In genomic region chr10:7159061-7159511, GRCm38 (mm10) we compare ENCODE assay signal across 8 mouse cellular contexts. TPM values are rescaled to one million over a fixed set of nuclear protein-coding genes. Genes with fewer than 3 reads are reported as not detected.
DNase-seq lines count a peak whose midpoint lies in the region; ATAC-seq and TF ChIP-seq lines count a peak whose summit lies in the region.

No protein-coding gene starts in this region.

- DNase-seq in frontal cortex, postnatal 25 days (ENCODE audit: low spot score in 2 of 2) = no peak
- peak; percentile 72 for DNase-seq in brain, adult 2 months (ENCODE audit: low read depth, low spot score)
- no peak for DNase-seq in kidney, postnatal 0 days (ENCODE audit: low spot score)
- no peak for DNase-seq in c-Kit-positive CD71-positive TER-119-positive erythroid progenitor cells, embryonic 14.5 days (ENCODE audit: low spot score)

- 52% methylated on average over 7 of the region's 7 CpGs for WGBS in heart, embryonic 11.5 days (ENCODE audit: insufficient replicate concordance)
- WGBS in kidney, postnatal 0 days = 10% methylated on average over 7 of the region's 7 CpGs
- WGBS in liver, embryonic 16.5 days (ENCODE audit: insufficient replicate concordance) = 63% methylated on average over 7 of the region's 7 CpGs
- WGBS in stomach, embryonic 16.5 days = 10% methylated on average over 7 of the region's 7 CpGs

- no peak overlapping the region for H3K9ac ChIP-seq in heart, embryonic 11.5 days (ENCODE audit: low read depth, low read length)
- H3K9ac ChIP-seq in kidney, postnatal 0 days (ENCODE audit: low read depth, low read length) = no peak overlapping the region
- no peak overlapping the region for H3K9ac ChIP-seq in liver, embryonic 16.5 days (ENCODE audit: low read depth, low read length)
- peak overlapping the region; percentile 43 for H3K9ac ChIP-seq in stomach, embryonic 16.5 days (ENCODE audit: low read length)

- H3K27me3 ChIP-seq in heart, embryonic 11.5 days (ENCODE audit: control insufficient read depth, insufficient read depth, low read length) = no peaks in the 10 kb centered on the region
- H3K27me3 ChIP-seq in kidney, postnatal 0 days (ENCODE audit: insufficient read depth, low read length) = no peaks in the 10 kb centered on the region
- H3K27me3 ChIP-seq in liver, embryonic 16.5 days (ENCODE audit: control insufficient read depth, insufficient read depth, low read depth, low read length) = no peaks in the 10 kb centered on the region
- H3K27me3 ChIP-seq in stomach, embryonic 16.5 days (ENCODE audit: control insufficient read depth, insufficient read depth, low read length) = no peaks in the 10 kb centered on the region

- H3K36me3 ChIP-seq in heart, embryonic 11.5 days (ENCODE audit: control insufficient read depth, insufficient read depth, low read length) = no peaks in the 10 kb centered on the region
- peaks cover 10% of the 10 kb centered on the region; the same call in 1 of the 2 replicates for H3K36me3 ChIP-seq in kidney, postnatal 0 days (ENCODE audit: insufficient read depth, low read length)
- no peaks in the 10 kb centered on the region; the same call in 1 of the 2 replicates for H3K36me3 ChIP-seq in liver, embryonic 16.5 days (ENCODE audit: control insufficient read depth, insufficient read depth)
- 0 out of 2 replicates have a peak, but pooled peaks cover 2% of the 10 kb centered on the region for H3K36me3 ChIP-seq in stomach, embryonic 16.5 days (ENCODE audit: control insufficient read depth, insufficient read depth, low read length)

- TF ChIP-seq CTCF in kidney, postnatal 0 days (IDR thresholded peaks at IDR 0.05; ENCODE audit: low read depth) = no peak

- peak overlapping the region; percentile 42 for H3K4me2 ChIP-seq in heart, embryonic 11.5 days
- peak overlapping the region; percentile 38 for H3K4me2 ChIP-seq in kidney, postnatal 0 days (ENCODE audit: low read length)
- peak overlapping the region; percentile 12; the same call in 1 of the 2 replicates for H3K4me2 ChIP-seq in liver, embryonic 16.5 days (ENCODE audit: low read depth, low read length)
- peak overlapping the region; percentile 41 for H3K4me2 ChIP-seq in stomach, embryonic 16.5 days (ENCODE audit: low read depth, low read length)

- H3K9me3 ChIP-seq in heart, embryonic 11.5 days (replicated peaks; ENCODE audit: control insufficient read depth, low read length) = no peaks in the 10 kb centered on the region
- H3K9me3 ChIP-seq in kidney, postnatal 0 days (replicated peaks; ENCODE audit: low read length) = no peaks in the 10 kb centered on the region
- no peaks in the 10 kb centered on the region for H3K9me3 ChIP-seq in liver, embryonic 16.5 days (replicated peaks; ENCODE audit: control insufficient read depth, low read length)
- H3K9me3 ChIP-seq in stomach, embryonic 16.5 days (replicated peaks; ENCODE audit: control insufficient read depth, low read length) = no peaks in the 10 kb centered on the region

- peak overlapping the region; percentile 78; the same call in 1 of the 2 replicates for H3K27ac ChIP-seq in heart, embryonic 11.5 days (ENCODE audit: low read depth, low read length)
- H3K27ac ChIP-seq in kidney, postnatal 0 days = peak overlapping the region; percentile 82
- H3K27ac ChIP-seq in liver, embryonic 16.5 days (ENCODE audit: low read length) = peak overlapping the region; percentile 78
- peak overlapping the region; percentile 97 for H3K27ac ChIP-seq in stomach, embryonic 16.5 days (ENCODE audit: low read length)

- no peak overlapping the region for H3K4me3 ChIP-seq in heart, embryonic 11.5 days (ENCODE audit: low read depth, low read length)
- no peak overlapping the region for H3K4me3 ChIP-seq in kidney, postnatal 0 days (replicated peaks; ENCODE audit: low read depth, low read length)
- H3K4me3 ChIP-seq in liver, embryonic 16.5 days (ENCODE audit: low read depth, low read length) = no peak overlapping the region
- no peak overlapping the region for H3K4me3 ChIP-seq in stomach, embryonic 16.5 days (replicated peaks; ENCODE audit: low read length)

- ATAC-seq in frontal cortex, adult (ENCODE audit: low TSS enrichment) = peak; percentile 76
- ATAC-seq in heart, embryonic 11.5 days (replicated peaks; ENCODE audit: insufficient number of reproducible peaks, low FRiP score, low TSS enrichment) = no peak
- peak; percentile 72 for ATAC-seq in kidney, postnatal 0 days (replicated peaks; ENCODE audit: low FRiP score, low read depth)
- ATAC-seq in liver, embryonic 16.5 days (ENCODE audit: low read depth) = peak; percentile 79
- peak; percentile 78 for ATAC-seq in stomach, embryonic 16.5 days (ENCODE audit: insufficient read depth, low FRiP score)

- H3K4me1 ChIP-seq in heart, embryonic 11.5 days (ENCODE audit: control insufficient read depth, insufficient read depth, low read length) = peaks cover 15% of the 10 kb centered on the region
- peaks cover 23% of the 10 kb centered on the region for H3K4me1 ChIP-seq in kidney, postnatal 0 days (replicated peaks; ENCODE audit: insufficient read depth, low read length)
- no peaks in the 10 kb centered on the region; the same call in none of the 2 replicates for H3K4me1 ChIP-seq in liver, embryonic 16.5 days (ENCODE audit: control insufficient read depth, low read depth, low read length)
- H3K4me1 ChIP-seq in stomach, embryonic 16.5 days (ENCODE audit: control insufficient read depth, insufficient read depth, low read length) = peaks cover 31% of the 10 kb centered on the region

RNA-seq across cellular contexts. Expression of gene Cnksr3, which starts 53.0 kb away (rescaled TPM):
- 3.9 and 5.8 TPM in 2 replicates for polyA plus RNA-seq in heart, embryonic 11.5 days (2014; fragmentation: Nextera tagmentation; extraction: Ambion mirVana)
- 18.3 and 19.0 TPM in 2 replicates for polyA plus RNA-seq in kidney, postnatal 0 days (2015; fragmentation: Nextera tagmentation; extraction: Ambion mirVana)
- 4.3 and 5.2 TPM in 2 replicates for polyA plus RNA-seq in liver, embryonic 16.5 days (2015; fragmentation: Nextera tagmentation; extraction: Ambion mirVana)
- 14.1 and 14.8 TPM in 2 replicates for polyA plus RNA-seq in stomach, embryonic 16.5 days (2015; fragmentation: Nextera tagmentation; extraction: Ambion mirVana)
